Mouse (Mus musculus) embryonic fibroblast, embryonic 13.5 days (primary cell): ENCODE data around the gene Rpap1.

ENCODE experiments used
- CTCF ChIP-seq: IDR thresholded peaks from 2 replicates; pipeline ENCODE4 v1.5.1; 2011; ENCODE audit warnings: mild to moderate bottlenecking, control low read depth, low read length, moderate library complexity, borderline replicate concordance; ENCODE audit not compliant: insufficient read depth
- POLR2A ChIP-seq: IDR thresholded peaks from 2 replicates; pipeline ENCODE4 v1.6.1; 2011; ENCODE audit warnings: low read depth, mild to moderate bottlenecking, control low read depth, low read length, moderate library complexity

DNA sequence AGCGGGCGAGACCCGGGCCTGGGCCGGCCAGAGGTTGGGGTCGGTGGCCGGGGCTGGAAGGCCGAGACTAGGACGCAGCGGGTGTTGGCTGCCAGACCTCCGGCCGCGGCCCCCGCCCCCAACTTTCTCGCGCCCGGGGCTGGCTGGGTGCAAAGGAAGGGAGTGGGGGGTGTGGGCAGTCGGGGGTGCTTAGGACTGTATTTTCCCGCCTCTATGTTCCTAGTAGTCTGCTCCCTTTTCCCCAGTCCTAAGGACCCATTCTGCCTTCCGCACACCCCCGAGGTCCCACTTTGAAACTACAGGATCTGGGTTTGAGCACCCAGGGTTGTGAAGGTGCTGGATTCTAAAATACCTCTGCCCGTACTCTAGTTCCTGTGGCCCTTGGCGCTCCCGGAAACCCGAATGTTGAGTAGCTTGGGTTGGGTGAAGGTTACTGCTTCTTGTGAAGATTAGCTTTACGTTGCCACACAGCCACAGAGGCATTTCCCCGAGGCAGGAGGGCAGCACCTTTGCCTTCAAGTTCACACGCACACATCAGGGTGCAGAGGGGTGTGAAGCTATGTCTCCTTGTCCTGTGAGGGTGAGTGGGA lies 12.7 kb upstream of the Rpap1 start:
- TF ChIP-seq CTCF (no peak), POLR2A (no peak)
